Mouse (Mus musculus): ENCODE measurements around the gene 1700008O03Rik. TPM values are rescaled to one million over a fixed set of nuclear protein-coding genes. Genes with fewer than 3 reads are reported as not detected.

1700008O03Rik gene
- 0.40 and 0.94 TPM in 2 replicates for polyA plus RNA-seq (2016; fragmentation: Nextera tagmentation; extraction: Ambion mirVana)

DNA sequence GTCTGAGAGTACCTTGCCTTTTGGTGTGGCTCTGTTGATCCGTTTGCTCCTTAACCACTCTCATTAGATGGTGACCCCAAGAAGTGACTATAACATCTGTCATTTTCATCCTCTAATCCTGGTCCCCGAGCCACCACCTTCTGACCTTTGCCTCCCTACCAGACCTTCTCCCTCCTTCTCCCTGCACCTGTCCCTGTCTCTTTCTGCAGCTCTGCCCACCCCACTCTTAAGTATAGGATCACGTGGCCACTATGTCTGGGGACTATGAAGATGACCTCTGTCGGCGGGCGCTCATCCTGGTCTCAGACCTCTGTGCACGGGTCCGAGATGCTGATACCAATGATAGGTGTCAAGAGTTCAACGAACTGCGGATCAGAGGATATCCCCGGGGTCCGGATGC is at the start of gene 1700008O03Rik:
Gene 1700008O03Rik, minus strand, starts transcription at position 101 of the 400 bp plus-strand sequence.
- ATAC-seq (ENCODE audit: insufficient number of reproducible peaks, low FRiP score): no peak
- H3K9me3 ChIP-seq (replicated peaks): no peaks in the 10 kb centered on the region
- peak within 1 kb of the TSS; percentile 42 for H3K9ac ChIP-seq
- 76% methylated on average over 12 of the region's 12 CpGs for WGBS
- H3K36me3 ChIP-seq: no peaks in the 10 kb centered on the region
- peaks cover 71% of the 10 kb centered on the region for H3K27me3 ChIP-seq (replicated peaks)
- no peak within 1 kb of the TSS for H3K27ac ChIP-seq (ENCODE audit: poor library complexity, severe bottlenecking)
- peaks cover 9% of the 10 kb centered on the region for H3K4me1 ChIP-seq (replicated peaks)
- peak within 1 kb of the TSS; percentile 95 for H3K4me2 ChIP-seq
- peak within 1 kb of the TSS; percentile 57 for H3K4me3 ChIP-seq

DNA sequence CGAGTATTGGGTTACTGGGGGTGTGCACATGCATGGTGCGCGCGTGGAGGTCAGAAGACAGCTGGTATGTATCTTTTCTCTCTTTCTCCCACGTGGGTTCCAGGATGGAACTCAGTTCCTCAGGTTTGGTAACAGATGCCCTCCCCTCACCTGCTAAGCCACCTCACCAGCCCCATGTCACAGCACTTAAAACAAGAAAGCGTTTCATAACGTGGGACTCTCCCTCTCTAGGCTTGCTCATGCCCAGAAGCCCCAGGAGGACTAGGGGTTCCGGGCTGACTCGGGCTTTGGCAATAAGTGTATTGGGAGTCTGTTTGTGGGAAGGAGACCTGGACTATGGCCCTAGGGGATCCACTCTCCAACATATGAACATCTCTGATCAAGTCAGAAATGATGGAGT is 48.5 kb upstream of the 1700008O03Rik start:
- H3K4me1 ChIP-seq (replicated peaks): peaks cover 9% of the 10 kb centered on the region
- H3K9me3 ChIP-seq (replicated peaks): no peaks in the 10 kb centered on the region
- no peaks in the 10 kb centered on the region for H3K36me3 ChIP-seq
- no peak overlapping the region for H3K4me3 ChIP-seq
- 68% methylated on average over 9 of the region's 9 CpGs for WGBS
- ATAC-seq (ENCODE audit: insufficient number of reproducible peaks, low FRiP score): no peak
- H3K27me3 ChIP-seq (replicated peaks): peaks cover 70% of the 10 kb centered on the region
- H3K9ac ChIP-seq: no peak overlapping the region
- H3K4me2 ChIP-seq: no peak overlapping the region
- no peak overlapping the region for H3K27ac ChIP-seq (ENCODE audit: poor library complexity, severe bottlenecking)

DNA sequence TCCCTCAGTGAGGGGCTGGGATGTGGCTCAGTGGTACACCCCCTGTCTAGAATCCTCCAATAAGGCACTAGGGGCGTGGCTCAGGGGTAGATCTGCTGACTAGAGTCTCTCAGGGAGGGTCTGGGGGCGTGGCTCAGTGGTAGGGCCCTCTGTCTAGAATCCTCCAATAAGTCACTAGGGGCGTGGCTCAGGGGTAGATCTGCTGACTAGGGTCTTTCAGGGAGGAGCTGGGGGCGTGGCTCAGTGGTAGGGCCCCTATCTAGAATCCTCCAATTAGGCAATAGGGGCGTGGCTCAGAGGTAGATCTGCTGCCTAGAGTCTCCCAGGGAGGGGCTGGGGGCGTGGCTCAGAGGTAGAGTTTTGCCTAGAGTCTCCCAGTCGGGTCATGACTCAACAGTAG is 47.8 kb upstream of the 1700008O03Rik start:
- Histone ChIP-seq H3K4me3 (no peak overlapping the region), H3K9me3 (replicated peaks) (no peaks in the 10 kb centered on the region), H3K4me2 (no peak overlapping the region), H3K27ac (ENCODE audit: poor library complexity, severe bottlenecking) (no peak overlapping the region), H3K4me1 (replicated peaks) (peaks cover 14% of the 10 kb centered on the region), H3K9ac (no peak overlapping the region), H3K36me3 (no peaks in the 10 kb centered on the region), H3K27me3 (replicated peaks) (peaks cover 77% of the 10 kb centered on the region)
- ATAC-seq (ENCODE audit: insufficient number of reproducible peaks, low FRiP score): peak; percentile 82
- 2% methylated on average over 7 of the region's 7 CpGs for WGBS

DNA sequence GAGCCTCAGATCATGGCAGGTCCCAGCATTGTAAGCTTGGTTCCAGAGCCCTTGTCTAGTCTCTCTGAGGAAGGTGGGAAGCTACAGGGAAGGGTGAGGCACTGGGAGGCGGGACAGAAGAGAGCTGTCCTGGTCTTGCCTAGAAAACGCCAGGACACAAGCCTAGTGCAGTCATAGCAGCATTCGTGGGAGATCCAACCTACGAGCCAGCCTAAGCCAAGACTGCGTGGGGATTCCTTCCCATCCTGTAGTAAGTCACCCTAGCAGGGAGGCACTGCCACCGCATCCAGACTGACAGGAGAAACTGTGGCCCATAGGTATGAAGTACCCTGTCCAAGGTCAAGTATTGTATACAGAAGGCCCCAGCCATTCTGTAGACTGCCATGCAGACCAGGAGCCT is 46.9 kb upstream of the 1700008O03Rik start:
- Histone ChIP-seq H3K9ac (no peak overlapping the region), H3K9me3 (replicated peaks) (no peaks in the 10 kb centered on the region), H3K27ac (ENCODE audit: poor library complexity, severe bottlenecking) (no peak overlapping the region), H3K27me3 (replicated peaks) (peaks cover 77% of the 10 kb centered on the region), H3K36me3 (no peaks in the 10 kb centered on the region), H3K4me1 (replicated peaks) (peaks cover 18% of the 10 kb centered on the region), H3K4me3 (no peak overlapping the region), H3K4me2 (no peak overlapping the region)
- no peak for ATAC-seq (ENCODE audit: insufficient number of reproducible peaks, low FRiP score)
- WGBS: 69% methylated on average over 6 of the region's 6 CpGs

DNA sequence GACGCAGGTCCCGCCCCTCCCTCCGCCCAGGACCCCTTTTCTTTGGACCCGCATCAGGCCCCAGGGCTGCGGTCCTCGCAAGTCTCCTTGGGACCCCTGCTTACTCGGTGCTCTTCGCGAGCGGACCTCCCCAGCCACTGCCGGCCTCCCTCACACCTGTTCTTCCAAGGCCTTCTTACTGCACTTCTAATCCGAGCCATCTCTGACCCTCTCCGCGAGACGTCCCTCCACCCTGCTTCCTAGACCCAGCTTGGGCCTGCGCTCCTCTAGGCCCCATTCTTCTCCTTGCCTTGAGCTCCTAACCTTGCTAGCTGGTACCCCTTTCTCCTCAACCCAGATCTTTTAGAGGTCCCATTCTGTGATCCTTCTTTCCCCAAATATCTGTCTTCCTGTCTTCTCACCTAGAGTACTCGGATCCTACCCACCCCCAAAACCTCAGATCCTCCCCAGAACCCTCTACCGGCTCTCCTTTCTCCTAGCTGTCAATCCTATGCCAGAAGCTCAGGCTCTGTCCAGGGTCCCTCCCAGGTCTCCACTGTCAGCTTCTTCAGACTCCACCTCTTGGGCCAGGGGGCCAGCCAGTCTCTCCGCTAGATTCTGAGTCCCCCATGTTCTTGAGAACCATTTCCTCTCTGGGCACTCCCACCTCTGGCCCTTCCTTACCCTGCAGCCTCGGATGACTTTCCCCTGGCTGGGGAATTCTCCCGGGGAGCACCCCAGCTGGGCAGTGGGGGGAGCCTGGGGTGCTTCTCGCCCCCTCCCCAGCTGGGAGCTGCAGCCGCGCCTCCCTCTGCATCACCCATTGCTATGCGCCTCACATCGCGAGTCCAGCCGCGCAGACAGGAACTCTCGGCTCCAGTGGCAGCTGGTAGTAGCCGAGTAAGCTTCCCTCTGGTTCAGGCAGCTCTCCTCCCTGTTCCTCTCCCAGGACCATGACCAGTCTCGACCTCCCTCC is 44.2 kb upstream of the 1700008O03Rik start:
- no peak overlapping the region for H3K27ac ChIP-seq (ENCODE audit: poor library complexity, severe bottlenecking)
- no peak for ATAC-seq (ENCODE audit: insufficient number of reproducible peaks, low FRiP score)
- H3K4me1 ChIP-seq (replicated peaks): peaks cover 18% of the 10 kb centered on the region
- peak overlapping the region; percentile 60 for H3K4me3 ChIP-seq
- peaks cover 83% of the 10 kb centered on the region for H3K27me3 ChIP-seq (replicated peaks)
- H3K9ac ChIP-seq: peak overlapping the region; percentile 51; the same call in 1 of the 2 replicates
- peak overlapping the region; percentile 91 for H3K4me2 ChIP-seq
- H3K36me3 ChIP-seq: no peaks in the 10 kb centered on the region
- no peaks in the 10 kb centered on the region for H3K9me3 ChIP-seq (replicated peaks)
- 2% methylated on average over 30 of the region's 32 CpGs for WGBS

DNA sequence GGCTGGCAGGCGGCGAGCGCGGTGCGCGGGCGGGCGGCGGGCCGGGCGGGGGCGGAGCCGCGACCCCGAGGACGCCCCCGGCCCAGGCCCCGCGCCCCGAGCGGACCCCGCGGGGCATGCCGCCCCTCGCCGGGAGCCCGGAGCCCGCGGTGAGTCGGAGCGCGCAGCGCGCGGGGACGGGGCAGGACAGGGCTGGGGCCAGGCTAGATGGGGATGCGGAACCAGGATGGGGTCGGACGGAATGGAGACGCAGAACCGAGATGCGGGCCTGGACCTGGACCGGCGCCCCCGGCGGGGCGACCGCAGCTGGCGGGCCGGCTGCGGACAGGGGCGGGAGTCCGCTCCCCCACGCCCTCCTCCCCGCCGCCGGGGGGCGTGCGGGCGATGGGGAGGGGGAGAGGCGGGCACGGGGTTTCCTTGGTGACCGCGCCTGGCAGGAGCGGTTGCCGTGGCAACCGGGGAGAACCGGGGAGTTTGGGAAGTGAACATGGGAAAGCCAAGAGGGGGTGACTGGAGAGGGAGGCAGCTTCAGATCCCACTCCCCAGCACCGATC is 43.4 kb upstream of the 1700008O03Rik start, which contains the start of gene Lrrc4b:
Gene Lrrc4b, plus strand, starts transcription at position 51 of the 554 bp plus-strand sequence.
- Histone ChIP-seq H3K27me3 (replicated peaks) (peaks cover 80% of the 10 kb centered on the region), H3K27ac (ENCODE audit: poor library complexity, severe bottlenecking) (no peak within 1 kb of the TSS), H3K9ac (peak within 1 kb of the TSS; percentile 51; the same call in 1 of the 2 replicates), H3K9me3 (replicated peaks) (no peaks in the 10 kb centered on the region), H3K4me2 (peak within 1 kb of the TSS; percentile 91), H3K4me3 (peak within 1 kb of the TSS; percentile 60), H3K4me1 (replicated peaks) (peaks cover 18% of the 10 kb centered on the region), H3K36me3 (no peaks in the 10 kb centered on the region)
- 0 out of 2 replicates have a peak, but pooled peaks have one; percentile 20 for ATAC-seq (ENCODE audit: insufficient number of reproducible peaks, low FRiP score)
- WGBS: 2% methylated on average over 46 of the region's 69 CpGs

DNA sequence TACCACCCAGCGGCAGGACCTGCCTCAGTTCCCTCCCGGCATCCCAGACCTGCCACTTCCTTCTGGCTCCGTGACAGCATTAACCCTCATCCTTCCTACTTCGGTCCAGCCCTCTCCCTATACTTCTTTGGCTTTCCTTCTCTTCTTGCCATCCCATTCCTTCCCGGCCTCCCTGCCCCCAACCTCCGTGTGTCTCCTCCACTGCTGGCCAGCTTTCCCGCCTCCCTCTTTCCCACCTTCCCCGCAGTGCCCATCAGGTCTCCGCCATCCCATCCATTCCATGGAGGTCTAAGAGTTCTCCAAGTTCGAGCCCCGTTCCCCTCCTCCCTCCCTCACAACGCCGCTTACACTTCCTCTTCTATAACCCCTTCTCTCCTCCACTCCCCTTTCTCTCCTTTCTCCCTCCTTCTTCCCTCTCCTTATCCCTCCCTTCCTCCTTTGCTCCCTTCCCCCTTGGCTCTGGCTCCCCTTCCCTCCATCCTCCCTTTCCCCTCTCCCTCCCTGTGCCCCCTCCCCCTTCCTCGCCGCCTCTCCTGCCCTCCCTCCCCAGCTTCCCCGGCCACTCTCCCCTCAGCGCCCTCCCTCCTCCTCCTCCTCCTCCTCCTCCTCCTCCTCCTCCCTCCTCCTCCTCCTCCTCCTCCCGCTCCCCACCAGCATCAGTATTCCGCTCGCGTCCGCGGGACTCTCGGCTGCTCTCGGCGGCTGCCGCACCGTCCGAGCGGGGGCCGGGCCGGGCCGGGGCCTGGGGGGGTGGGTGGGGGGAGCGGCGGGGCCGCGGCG is 42.7 kb upstream of the 1700008O03Rik start:
- no peaks in the 10 kb centered on the region for H3K9me3 ChIP-seq (replicated peaks)
- WGBS: 3% methylated on average over 17 of the region's 38 CpGs
- H3K4me3 ChIP-seq: peak overlapping the region; percentile 60
- H3K9ac ChIP-seq: peak overlapping the region; percentile 35; the same call in 1 of the 2 replicates
- no peaks in the 10 kb centered on the region for H3K36me3 ChIP-seq
- H3K4me2 ChIP-seq: peak overlapping the region; percentile 91
- peaks cover 78% of the 10 kb centered on the region for H3K27me3 ChIP-seq (replicated peaks)
- H3K4me1 ChIP-seq (replicated peaks): peaks cover 18% of the 10 kb centered on the region
- 0 out of 2 replicates have a peak, but pooled peaks have one; percentile 1 for ATAC-seq (ENCODE audit: insufficient number of reproducible peaks, low FRiP score)
- H3K27ac ChIP-seq (ENCODE audit: poor library complexity, severe bottlenecking): no peak overlapping the region

DNA sequence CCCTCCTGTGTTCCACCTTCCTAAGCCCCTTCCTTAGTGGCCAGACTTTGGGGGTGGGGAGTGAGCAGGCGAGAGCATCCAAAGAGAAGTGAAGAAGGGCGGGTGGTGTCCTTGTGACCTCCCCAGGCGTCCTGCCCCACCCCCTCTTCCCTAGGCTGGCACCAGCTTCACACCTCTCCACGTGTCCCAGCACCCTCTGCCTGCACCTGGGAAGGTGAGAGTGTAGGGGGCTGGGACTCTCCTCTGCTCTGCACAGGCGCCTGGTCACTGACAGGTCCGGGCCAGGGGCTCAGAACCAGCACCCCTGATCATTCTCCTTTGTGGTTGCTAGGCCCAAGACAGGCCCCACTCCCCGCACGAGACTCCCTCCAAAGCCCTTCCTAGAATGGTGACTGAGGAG is 42.0 kb upstream of the 1700008O03Rik start:
- no peak for ATAC-seq (ENCODE audit: insufficient number of reproducible peaks, low FRiP score)
- H3K4me2 ChIP-seq: peak overlapping the region; percentile 91
- peak overlapping the region; percentile 60; the same call in 1 of the 2 replicates for H3K4me3 ChIP-seq
- WGBS: 11% methylated on average over 8 of the region's 8 CpGs
- peaks cover 71% of the 10 kb centered on the region for H3K27me3 ChIP-seq (replicated peaks)
- no peak overlapping the region for H3K9ac ChIP-seq
- H3K36me3 ChIP-seq: no peaks in the 10 kb centered on the region
- peaks cover 18% of the 10 kb centered on the region for H3K4me1 ChIP-seq (replicated peaks)
- no peaks in the 10 kb centered on the region for H3K9me3 ChIP-seq (replicated peaks)
- no peak overlapping the region for H3K27ac ChIP-seq (ENCODE audit: poor library complexity, severe bottlenecking)

DNA sequence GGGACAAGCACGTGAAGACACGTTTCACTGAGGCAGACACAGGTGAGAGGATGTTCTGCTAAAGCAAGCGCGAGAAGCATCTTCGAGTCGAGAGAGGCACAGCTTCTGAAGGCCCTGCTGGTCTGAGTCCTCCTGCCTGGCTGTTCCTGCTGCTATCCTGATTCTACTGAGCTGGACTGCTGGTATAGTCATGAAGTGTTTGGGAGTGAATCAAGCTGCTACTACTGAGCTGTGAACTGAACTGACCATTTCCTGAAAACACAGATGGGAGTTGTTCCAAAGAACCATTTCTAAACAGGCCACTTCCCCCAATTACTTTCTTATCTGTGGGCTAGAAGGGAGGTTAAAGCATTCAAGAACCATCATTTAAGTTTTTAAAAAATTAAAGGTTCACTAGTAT is 27.7 kb upstream of the 1700008O03Rik start:
- H3K36me3 ChIP-seq: no peaks in the 10 kb centered on the region
- H3K4me2 ChIP-seq: no peak overlapping the region
- 78% methylated on average over 6 of the region's 6 CpGs for WGBS
- no peaks in the 10 kb centered on the region for H3K9me3 ChIP-seq (replicated peaks)
- no peak overlapping the region for H3K4me3 ChIP-seq
- no peak overlapping the region for H3K9ac ChIP-seq
- no peaks in the 10 kb centered on the region for H3K4me1 ChIP-seq (replicated peaks)
- ATAC-seq (ENCODE audit: insufficient number of reproducible peaks, low FRiP score): no peak
- no peak overlapping the region for H3K27ac ChIP-seq (ENCODE audit: poor library complexity, severe bottlenecking)
- peaks cover 24% of the 10 kb centered on the region; the same call in 1 of the 2 replicates for H3K27me3 ChIP-seq (replicated peaks)

DNA sequence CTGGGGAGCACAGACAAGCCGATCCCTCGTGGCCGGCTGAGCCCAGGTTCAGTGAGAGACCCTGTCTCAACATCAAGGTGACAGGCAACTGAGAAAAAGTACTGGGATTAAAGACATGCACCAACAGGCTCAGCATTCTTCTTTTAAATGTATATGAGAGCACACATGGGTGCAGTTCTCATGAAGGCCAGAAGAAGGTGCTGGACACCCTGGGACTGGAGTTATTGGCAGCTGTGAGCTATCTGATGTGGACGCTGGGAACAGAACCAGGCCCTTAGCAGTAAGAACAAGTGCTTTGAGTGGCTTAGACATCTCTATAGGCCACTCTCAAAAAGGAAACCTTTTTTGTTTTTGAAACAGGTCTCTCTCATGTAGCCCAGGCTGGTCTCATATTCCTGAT is 25.5 kb upstream of the 1700008O03Rik start:
- no peak for ATAC-seq (ENCODE audit: insufficient number of reproducible peaks, low FRiP score)
- WGBS: 77% methylated on average over 4 of the region's 4 CpGs
- H3K4me2 ChIP-seq: no peak overlapping the region
- H3K4me1 ChIP-seq (replicated peaks): no peaks in the 10 kb centered on the region
- H3K27ac ChIP-seq (ENCODE audit: poor library complexity, severe bottlenecking): no peak overlapping the region
- no peak overlapping the region for H3K4me3 ChIP-seq
- no peaks in the 10 kb centered on the region for H3K9me3 ChIP-seq (replicated peaks)
- H3K9ac ChIP-seq: no peak overlapping the region
- no peaks in the 10 kb centered on the region for H3K36me3 ChIP-seq
- H3K27me3 ChIP-seq (replicated peaks): peaks cover 21% of the 10 kb centered on the region
